Mouse (Mus musculus) testis, adult 2 months (tissue): Measurements from ENCODE around the gene Nxpe3. TPM values are rescaled to one million over a fixed set of nuclear protein-coding genes. Genes with fewer than 3 reads are reported as not detected.

ENCODE experiments used
- H3K27ac ChIP-seq: fragments of 200-500 bp; 2 replicates; pipeline ENCODE4 v1.5.1; 2012; ENCODE audit warnings: low read depth, low read length; ENCODE audit not compliant: control insufficient read depth, insufficient read depth
- H3K27me3 ChIP-seq: fragments of 200-500 bp; 2 replicates; pipeline ENCODE4 v1.6.1; 2012; ENCODE audit warnings: mild to moderate bottlenecking, low read length, moderate library complexity; ENCODE audit not compliant: control insufficient read depth, insufficient read depth
- H3K36me3 ChIP-seq: fragments of 200-500 bp; 2 replicates; pipeline ENCODE4 v1.6.1; 2012; ENCODE audit warnings: mild to moderate bottlenecking, low read length; ENCODE audit not compliant: control insufficient read depth, insufficient read depth
- H3K4me1 ChIP-seq: fragments of 200-500 bp; 2 replicates; pipeline ENCODE4 v1.6.1; 2012; ENCODE audit warnings: low read length; ENCODE audit not compliant: control insufficient read depth, insufficient read depth
- H3K4me3 ChIP-seq: fragments of 200-500 bp; 2 replicates; pipeline ENCODE4 v1.5.1; 2012; ENCODE audit warnings: low read depth, mild to moderate bottlenecking, low read length, moderate library complexity, mixed read lengths; ENCODE audit not compliant: control insufficient read depth
- CTCF ChIP-seq: fragments of 200-500 bp; IDR thresholded peaks from 2 replicates; pipeline ENCODE4 v1.5.1; 2012; ENCODE audit warnings: low read depth, mild to moderate bottlenecking, inconsistent platforms, low read length, moderate library complexity; ENCODE audit not compliant: control insufficient read depth, insufficient read depth, insufficient replicate concordance
- POLR2A ChIP-seq: fragments of 200-500 bp; IDR thresholded peaks from 2 replicates; pipeline ENCODE4 v1.6.1; 2012; ENCODE audit warnings: low read depth, mild to moderate bottlenecking, inconsistent platforms, low read length, moderate library complexity; ENCODE audit not compliant: control insufficient read depth
- polyA plus RNA-seq: library from polyadenylated mRNA; depleted of rRNA; stranded (reverse); fragments of >200 nt; gene quantifications from 2 replicates; pipeline ENCODE4 v1.2.3, GENCODE M21; 2012

Nxpe3 gene
- polyA plus RNA-seq, 1 experiment = 8.8 TPM

DNA sequence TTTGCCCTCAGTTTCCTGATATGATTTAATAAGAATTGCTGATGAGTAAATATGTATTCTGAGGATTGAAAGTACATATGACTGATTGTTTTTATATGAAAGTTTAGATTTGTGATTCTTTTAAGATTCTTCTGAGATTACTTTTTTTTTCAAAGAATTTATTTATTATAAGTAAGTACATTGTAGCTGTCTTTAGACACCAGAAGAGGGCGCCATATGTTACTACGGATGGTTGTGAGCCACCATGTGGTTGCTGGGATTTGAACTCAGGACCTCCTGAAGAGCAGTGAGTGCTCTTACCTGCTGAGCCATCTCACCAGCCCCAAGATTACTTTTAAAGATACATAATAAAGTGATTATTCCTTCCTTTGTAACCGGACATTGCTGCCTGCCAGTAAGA, 5.6 kb downstream of the Nxpe3 start:
- no peak for TF ChIP-seq POLR2A
- no peak for TF ChIP-seq CTCF
- Histone ChIP-seq H3K4me3 (no peak overlapping the region), H3K27me3 (no peaks in the 10 kb centered on the region)

DNA sequence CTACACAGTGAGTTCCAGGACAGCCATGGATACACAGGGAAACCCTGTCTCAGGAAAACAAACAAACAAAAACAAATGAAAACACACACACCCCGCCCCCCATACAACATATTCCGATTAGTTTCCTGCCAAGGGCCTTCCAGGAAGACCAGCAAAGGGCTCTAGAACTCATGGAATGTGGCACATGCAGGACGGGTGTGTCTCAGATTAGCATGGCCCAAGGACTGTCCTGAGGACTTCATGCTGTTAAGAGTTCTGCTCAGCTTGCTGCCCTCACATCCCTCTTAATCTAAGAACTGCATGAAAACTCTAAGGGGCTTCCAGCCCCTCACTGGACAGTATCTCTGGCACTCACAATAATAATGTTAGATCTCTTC, 6.5 kb downstream of the Nxpe3 start:
- no peaks in the 10 kb centered on the region for H3K27me3 ChIP-seq

More for the DNA sequence above, 5.6 kb downstream of the Nxpe3 start:
- peaks cover 2% of the 10 kb centered on the region; the same call in 1 of the 2 replicates for H3K4me1 ChIP-seq
- H3K27ac ChIP-seq = no peak overlapping the region
- no peaks in the 10 kb centered on the region for H3K36me3 ChIP-seq

DNA sequence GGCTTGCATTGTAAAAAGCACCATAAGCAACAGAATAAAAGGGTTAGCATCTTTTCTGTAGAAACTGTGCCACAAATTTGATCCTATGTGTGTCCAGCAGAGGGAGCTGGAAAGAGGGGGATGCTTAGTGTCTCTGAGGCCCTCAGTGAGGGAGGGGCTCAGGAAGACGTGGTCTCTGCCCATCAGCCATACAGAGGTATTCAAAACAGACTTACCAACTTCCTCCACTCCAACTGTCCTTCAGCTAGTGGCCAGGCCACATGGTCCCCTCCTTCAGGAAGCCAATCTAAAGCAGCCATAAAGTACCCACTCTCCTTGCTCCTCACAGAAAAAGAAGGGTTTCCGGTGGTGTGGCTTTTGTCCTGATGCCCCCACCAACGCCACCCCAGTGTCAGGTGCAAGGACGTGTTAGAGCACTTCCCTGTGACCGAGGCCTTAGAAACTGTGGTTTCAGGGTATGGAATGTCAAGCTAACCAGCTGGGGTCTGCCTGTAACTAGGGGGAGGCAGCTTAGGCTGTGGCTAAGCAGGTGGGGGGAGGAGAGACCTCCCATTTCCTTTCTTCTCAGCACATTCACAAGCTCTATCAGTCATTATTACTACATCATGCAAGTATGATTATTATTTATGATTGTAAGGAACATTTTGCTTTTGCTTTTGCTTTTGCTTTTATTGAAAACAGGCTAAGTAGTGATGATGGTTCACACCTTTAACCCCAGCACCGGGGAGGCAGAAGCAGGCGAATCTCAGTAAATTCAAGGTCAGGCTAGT, 7.1 kb downstream of the Nxpe3 start:
- TF ChIP-seq CTCF = no peak
- no peak for TF ChIP-seq POLR2A
- H3K4me3 ChIP-seq = no peak overlapping the region
- H3K27ac ChIP-seq = no peak overlapping the region
- no peaks in the 10 kb centered on the region for H3K36me3 ChIP-seq
- no peaks in the 10 kb centered on the region for H3K27me3 ChIP-seq
- peaks cover 2% of the 10 kb centered on the region; the same call in 1 of the 2 replicates for H3K4me1 ChIP-seq

More for the DNA sequence above, 6.5 kb downstream of the Nxpe3 start:
- Histone ChIP-seq H3K27ac (no peak overlapping the region), H3K4me1 (peaks cover 2% of the 10 kb centered on the region; the same call in 1 of the 2 replicates), H3K4me3 (no peak overlapping the region), H3K36me3 (no peaks in the 10 kb centered on the region)
- TF ChIP-seq CTCF = no peak
- no peak for TF ChIP-seq POLR2A

DNA sequence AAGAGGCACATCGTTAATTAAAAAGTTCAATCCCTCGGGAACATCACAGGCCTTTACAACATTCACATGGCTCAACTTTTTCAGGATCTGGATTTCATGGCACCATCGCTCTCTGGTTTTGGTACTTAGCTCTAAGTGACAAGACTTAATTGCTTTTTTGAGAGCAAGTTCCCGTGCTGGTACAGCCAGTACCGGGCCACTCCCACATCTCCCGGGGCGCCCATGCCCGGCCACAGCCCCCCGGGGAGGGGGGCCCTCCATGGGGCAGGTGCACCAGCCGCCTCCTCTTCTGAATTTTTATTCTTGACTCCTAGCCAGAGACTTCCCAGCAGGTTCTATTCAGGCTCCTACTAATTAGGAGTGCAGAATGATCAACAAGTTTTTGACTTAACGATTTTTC, 10.8 kb downstream of the Nxpe3 start:
- no peaks in the 10 kb centered on the region for H3K36me3 ChIP-seq
- TF ChIP-seq POLR2A (no peak), CTCF (no peak)
- no peak overlapping the region for H3K4me3 ChIP-seq
- H3K27ac ChIP-seq = no peak overlapping the region
- no peaks in the 10 kb centered on the region for H3K27me3 ChIP-seq
- no peaks in the 10 kb centered on the region for H3K4me1 ChIP-seq

DNA sequence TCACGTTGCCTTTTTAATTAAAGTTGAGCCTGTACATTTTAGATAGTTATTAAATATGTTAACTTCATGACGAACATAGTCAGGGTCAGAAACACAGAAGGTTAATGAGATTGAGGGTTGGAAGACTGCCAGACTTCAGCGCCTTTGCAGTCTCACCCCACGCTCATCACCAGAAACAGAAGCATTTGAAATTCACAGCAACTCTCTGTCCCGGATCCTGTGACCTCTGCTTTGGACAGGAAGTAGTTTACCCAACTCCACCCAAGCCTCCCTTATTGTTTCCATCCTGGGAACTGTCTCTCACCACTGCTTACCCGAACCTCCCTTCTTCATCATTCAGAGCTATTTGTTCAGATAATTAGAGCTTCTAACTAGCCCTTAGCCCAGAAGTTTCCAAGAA, 19.1 kb downstream of the Nxpe3 start:
- no peak overlapping the region for H3K4me3 ChIP-seq
- H3K27ac ChIP-seq = no peak overlapping the region
- no peaks in the 10 kb centered on the region for H3K4me1 ChIP-seq
- H3K27me3 ChIP-seq = no peaks in the 10 kb centered on the region
- H3K36me3 ChIP-seq = no peaks in the 10 kb centered on the region
- TF ChIP-seq POLR2A (no peak), CTCF (no peak)

DNA sequence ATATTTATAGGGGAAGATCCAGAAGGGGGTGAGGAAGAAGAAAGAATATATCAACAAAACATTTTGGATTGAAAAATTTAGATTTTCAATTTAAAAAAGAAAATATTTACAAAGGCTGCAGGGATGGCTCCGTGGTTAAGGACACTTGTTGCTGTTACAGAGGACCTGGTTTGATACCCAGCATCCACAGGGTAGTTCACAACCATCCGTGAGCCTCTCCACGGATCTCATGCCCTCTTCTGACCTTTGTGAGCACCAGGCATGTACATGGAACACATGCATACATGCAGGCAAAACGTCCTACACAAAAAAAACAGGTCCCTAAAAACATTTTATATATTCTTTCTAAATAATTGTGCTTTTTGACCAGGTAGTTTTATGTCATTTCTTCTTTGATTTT, 31.3 kb downstream of the Nxpe3 start:
- no peaks in the 10 kb centered on the region for H3K27me3 ChIP-seq
- H3K36me3 ChIP-seq = no peaks in the 10 kb centered on the region
- no peak overlapping the region for H3K27ac ChIP-seq

DNA sequence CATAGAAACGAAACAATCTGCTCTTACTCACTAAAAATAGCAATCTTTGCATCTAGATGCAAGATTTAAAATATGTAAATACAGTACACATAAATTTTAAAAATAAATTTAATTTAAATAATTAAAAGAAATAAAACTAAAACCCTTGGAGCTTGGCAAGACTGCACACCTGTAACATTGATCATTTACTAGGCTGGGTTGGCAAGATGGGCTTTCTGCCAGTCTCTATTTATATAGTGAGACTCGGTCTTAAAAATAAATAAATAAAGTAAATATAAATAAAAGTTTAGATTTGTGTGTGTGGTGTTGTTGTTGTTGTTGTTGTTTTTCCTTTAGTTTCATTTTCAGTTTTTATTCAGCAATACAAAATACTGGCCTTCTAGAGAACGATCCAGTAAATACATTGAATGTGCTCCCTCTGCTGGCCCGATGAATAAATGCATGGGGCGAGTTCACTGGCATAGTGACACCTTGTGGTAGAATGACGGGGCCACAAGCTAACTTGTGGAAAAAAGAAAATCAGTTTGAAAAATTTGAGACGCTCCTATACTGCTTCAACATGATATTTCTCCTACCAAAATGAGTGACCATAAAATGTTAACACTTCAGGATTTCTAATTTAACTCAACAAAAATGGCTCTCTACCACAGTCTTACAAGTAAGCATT, 31.8 kb downstream of the Nxpe3 start:
- H3K4me1 ChIP-seq = peaks cover 4% of the 10 kb centered on the region
- no peak overlapping the region for H3K4me3 ChIP-seq
- no peak overlapping the region for H3K27ac ChIP-seq
- TF ChIP-seq POLR2A (no peak), CTCF (peak; percentile 45; the same call in 1 of the 2 replicates)
- H3K36me3 ChIP-seq = no peaks in the 10 kb centered on the region
- H3K27me3 ChIP-seq = no peaks in the 10 kb centered on the region

More for the DNA sequence above, 31.3 kb downstream of the Nxpe3 start:
- no peak for TF ChIP-seq POLR2A
- TF ChIP-seq CTCF = no peak
- H3K4me3 ChIP-seq = no peak overlapping the region
- peaks cover 4% of the 10 kb centered on the region for H3K4me1 ChIP-seq
